Mouse (Mus musculus): Measurements from ENCODE around the gene Aff4.

DNA sequence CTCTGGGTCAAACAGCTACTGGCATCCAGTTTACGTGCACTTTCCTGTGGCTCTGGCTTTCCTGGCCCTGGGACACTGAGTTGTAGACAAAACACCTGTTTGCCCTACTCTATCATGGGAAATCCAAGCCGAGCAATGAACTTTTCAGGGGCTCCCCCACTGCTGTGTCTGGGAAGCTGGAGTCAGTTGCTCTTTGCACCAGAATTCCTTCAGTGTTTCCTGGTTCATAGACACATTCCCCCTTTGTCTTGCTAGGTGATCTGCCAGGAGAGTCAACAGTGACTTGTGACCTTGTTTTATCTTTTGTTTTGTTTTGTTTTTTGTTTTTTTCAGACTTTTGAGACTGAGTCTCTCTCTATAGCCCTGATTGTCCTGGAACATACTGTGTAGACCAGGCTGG, 100.7 kb downstream of the Aff4 start:
- TF ChIP-seq EP300 (IDR thresholded peaks at IDR 0.05; ENCODE audit: low read depth) (no peak), CTCF (IDR thresholded peaks at IDR 0.05; ENCODE audit: low read depth) (no peak)
